Mouse (Mus musculus) hindbrain, embryonic 12.5 days (tissue): ENCODE measurements around the gene Qtrt1. TPM values are rescaled to one million over a fixed set of nuclear protein-coding genes. Genes with fewer than 3 reads are reported as not detected.

Source experiments
- ATAC-seq: fragments of 200-750 bp; cut with Nextera tagmentation; 2 replicates; pipeline ENCODE4 v1.8.0; 2017; ENCODE audit warnings: moderate TSS enrichment; ENCODE audit not compliant: low FRiP score
- H3K27ac ChIP-seq: fragments of 300-500 bp; sonication (generic); 2 replicates; pipeline ENCODE4 v1.5.1; 2016; ENCODE audit warnings: mild to moderate bottlenecking
- H3K27me3 ChIP-seq: fragments of 300-500 bp; sonication (generic); 2 replicates; pipeline ENCODE4 v1.6.1; 2016; ENCODE audit warnings: mild to moderate bottlenecking
- H3K36me3 ChIP-seq: fragments of 300-500 bp; sonication (generic); 2 replicates; pipeline ENCODE4 v1.6.1; 2016; ENCODE audit warnings: mild to moderate bottlenecking
- H3K4me1 ChIP-seq: fragments of 300-500 bp; sonication (generic); 2 replicates; pipeline ENCODE4 v1.6.1; 2016
- H3K4me2 ChIP-seq: fragments of 300-500 bp; sonication (generic); replicated peaks from 2 replicates; pipeline ENCODE4 v1.6.1; 2016; ENCODE audit warnings: mild to moderate bottlenecking
- H3K4me3 ChIP-seq: fragments of 300-500 bp; sonication (generic); 2 replicates; pipeline ENCODE4 v1.5.1; 2016; ENCODE audit warnings: mild to moderate bottlenecking
- H3K9ac ChIP-seq: fragments of 300-500 bp; sonication (generic); 2 replicates; pipeline ENCODE4 v1.6.1; 2016; ENCODE audit warnings: mild to moderate bottlenecking, moderate library complexity
- H3K9me3 ChIP-seq: fragments of 300-500 bp; sonication (generic); replicated peaks from 2 replicates; pipeline ENCODE4 v1.6.1; 2016; ENCODE audit warnings: mild to moderate bottlenecking
- WGBS: fragments of 180-500 bp; shearing (Covaris S2); methylation state at CpG from one replicate; pipeline ENCODE4 v1.1.7; 2016; 5-methylcytosine and 5-hydroxymethylcytosine counted together
- polyA plus RNA-seq: library from polyadenylated mRNA; unstranded; fragments of >200 nt; fragmentation: Nextera tagmentation; extraction: Ambion mirVana; gene quantifications from 2 replicates; pipeline ENCODE4 v1.2.1, GENCODE M21; 2016

The Qtrt1 gene
- polyA plus RNA-seq, 1 experiment from 2014 or later, result 47.8 TPM

DNA sequence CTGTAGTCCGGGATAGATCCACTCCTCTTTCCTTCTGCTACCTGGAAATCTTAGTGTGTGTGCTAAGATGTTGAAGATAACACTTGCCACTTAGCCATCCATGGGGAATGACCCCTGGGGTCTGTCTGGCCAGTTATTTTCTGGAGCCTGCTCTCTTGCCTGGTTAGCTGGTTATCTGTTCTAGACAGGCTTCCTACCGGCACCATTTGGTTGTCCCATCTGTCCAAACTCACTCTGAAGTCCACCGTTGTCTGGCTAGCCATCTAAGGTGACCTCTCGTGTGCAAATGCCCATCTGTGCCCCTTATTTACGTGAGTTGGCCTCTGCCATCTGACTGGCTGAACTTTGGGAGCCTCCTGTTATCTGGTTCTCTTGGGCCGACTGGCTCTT, 13.9 kb downstream of the Qtrt1 start:
- H3K27ac ChIP-seq, result no peak overlapping the region
- peaks cover 28% of the 10 kb centered on the region for H3K4me1 ChIP-seq
- 9% methylated on average over 6 of the region's 6 CpGs for WGBS
- H3K4me2 ChIP-seq, result peak overlapping the region; percentile 85
- no peaks in the 10 kb centered on the region for H3K9me3 ChIP-seq
- peak overlapping the region; percentile 90 for H3K9ac ChIP-seq
- no peaks in the 10 kb centered on the region for H3K27me3 ChIP-seq
- peak overlapping the region; percentile 90 for H3K4me3 ChIP-seq
- peaks cover 10% of the 10 kb centered on the region for H3K36me3 ChIP-seq
- no peak for ATAC-seq

DNA sequence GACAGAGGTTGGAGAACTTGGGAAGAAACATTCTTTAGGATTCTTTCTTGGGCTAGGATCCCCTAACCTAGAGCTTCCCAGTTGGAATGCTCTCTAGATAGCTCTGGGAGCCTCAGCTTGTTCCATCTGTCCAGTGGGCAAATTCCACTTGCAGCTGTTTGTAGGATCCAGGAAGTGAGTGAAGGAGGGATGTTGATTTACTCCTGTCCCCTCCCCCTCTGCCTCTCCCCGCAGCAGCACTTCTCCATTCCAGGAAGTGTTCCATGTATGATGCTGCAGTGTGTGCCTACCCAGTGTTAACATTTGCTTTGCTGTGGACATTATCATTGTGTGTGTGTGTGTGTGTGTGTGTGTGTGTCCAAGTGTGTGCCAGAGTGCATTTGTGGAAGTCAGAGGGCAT, 14.4 kb downstream of the Qtrt1 start:
- Histone ChIP-seq H3K4me3 (peak overlapping the region; percentile 90), H3K9ac (peak overlapping the region; percentile 90), H3K36me3 (peaks cover 6% of the 10 kb centered on the region), H3K4me1 (peaks cover 28% of the 10 kb centered on the region), H3K27ac (no peak overlapping the region), H3K4me2 (peak overlapping the region; percentile 85), H3K9me3 (no peaks in the 10 kb centered on the region), H3K27me3 (no peaks in the 10 kb centered on the region)
- WGBS, result 31% methylated on average over 1 of the region's 1 CpGs
- no peak for ATAC-seq

DNA sequence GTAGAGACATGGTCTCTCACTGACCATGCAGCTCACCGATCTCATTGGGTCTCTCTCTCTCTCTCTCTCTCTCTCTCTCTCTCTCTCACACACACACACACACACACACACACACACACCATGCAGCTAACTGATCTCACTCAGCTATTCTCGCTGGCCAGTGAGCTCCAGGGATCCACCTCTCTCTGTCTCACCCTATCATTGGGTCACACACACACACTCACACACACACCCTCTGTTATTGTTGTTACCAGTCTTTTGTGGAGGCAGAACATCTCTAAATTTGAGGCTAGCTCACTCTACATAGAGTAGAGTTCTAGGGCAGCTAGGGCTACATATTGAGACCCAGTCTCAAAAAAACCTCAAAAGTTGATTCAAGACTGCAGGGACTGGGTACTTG, 14.9 kb downstream of the Qtrt1 start:
- no peak for ATAC-seq
- Histone ChIP-seq H3K9me3 (no peaks in the 10 kb centered on the region), H3K4me1 (peaks cover 28% of the 10 kb centered on the region), H3K4me2 (peak overlapping the region; percentile 85), H3K9ac (peak overlapping the region; percentile 90; the same call in 1 of the 2 replicates), H3K27ac (no peak overlapping the region), H3K4me3 (peak overlapping the region; percentile 90; the same call in 1 of the 2 replicates), H3K27me3 (no peaks in the 10 kb centered on the region), H3K36me3 (peaks cover under 1% of the 10 kb centered on the region)
- whole genome bisulfite sequencing, result 72% methylated on average over 2 of the region's 2 CpGs

DNA sequence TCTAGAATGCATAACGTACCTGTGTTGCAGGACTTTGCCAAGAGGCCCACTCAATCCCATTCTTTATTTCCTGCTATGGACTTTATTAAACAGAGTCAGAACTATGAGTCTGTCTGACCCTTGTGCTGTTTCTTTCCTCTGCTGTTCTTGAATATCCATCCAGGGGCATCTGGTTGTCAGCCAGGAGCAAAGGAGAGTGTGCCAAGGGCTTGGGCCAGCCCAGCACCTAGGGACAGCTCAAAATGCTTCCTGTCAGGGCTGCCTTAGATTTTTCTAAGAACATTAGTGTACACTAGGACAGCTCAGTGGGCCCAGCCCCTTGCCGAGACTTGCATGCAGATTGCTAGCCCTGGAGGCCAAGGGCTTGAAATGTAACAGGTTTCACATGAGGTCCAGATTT, 16.1 kb downstream of the Qtrt1 start:
- Histone ChIP-seq H3K36me3 (no peaks in the 10 kb centered on the region), H3K4me3 (no peak overlapping the region), H3K4me2 (no peak overlapping the region), H3K9ac (no peak overlapping the region), H3K27me3 (no peaks in the 10 kb centered on the region), H3K4me1 (peaks cover 28% of the 10 kb centered on the region), H3K9me3 (no peaks in the 10 kb centered on the region), H3K27ac (no peak overlapping the region)
- 84% methylated on average over 2 of the region's 2 CpGs for WGBS
- no peak for ATAC-seq

DNA sequence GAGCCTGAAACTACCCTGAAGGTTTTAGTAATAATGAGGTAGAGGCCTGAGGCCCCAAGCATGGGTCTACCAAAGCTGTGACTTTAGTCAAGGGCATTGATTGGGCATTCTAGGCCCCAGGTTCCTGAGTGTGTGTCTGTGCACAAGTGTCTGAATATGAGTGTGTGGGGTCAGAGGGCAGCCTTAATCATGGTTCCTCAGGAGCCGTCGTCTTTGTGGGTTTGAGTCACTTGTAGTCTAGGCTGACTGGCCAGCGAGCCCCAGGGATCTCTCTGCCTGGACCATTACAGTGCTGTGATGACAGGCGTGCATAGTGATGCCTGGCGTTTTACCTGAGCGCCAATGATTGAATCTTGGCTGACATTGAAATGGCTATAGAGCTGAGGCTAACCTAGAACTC, 16.5 kb downstream of the Qtrt1 start:
- WGBS, result 81% methylated on average over 6 of the region's 6 CpGs
- peaks cover 28% of the 10 kb centered on the region for H3K4me1 ChIP-seq

DNA sequence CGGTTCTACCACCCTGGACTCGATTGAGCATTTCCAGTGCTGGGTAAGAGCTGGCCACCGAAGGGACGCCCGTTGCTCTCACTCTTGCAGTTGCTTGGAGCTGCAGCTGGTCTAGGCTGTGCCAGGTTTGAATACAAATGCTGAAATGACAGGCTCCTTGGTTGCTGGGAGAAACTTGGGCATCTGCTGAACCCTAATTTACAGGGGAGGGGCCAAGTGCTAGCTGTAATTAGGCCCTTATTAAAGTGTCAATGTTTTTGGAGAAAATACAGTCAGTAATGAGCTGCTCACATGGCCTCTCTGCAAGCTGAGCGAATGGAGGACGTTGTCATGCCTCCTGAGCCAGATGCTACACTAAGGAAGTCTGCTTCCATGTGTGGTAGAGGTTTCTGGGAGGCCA, 19.1 kb downstream of the Qtrt1 start:
- no peaks in the 10 kb centered on the region for H3K36me3 ChIP-seq
- H3K9ac ChIP-seq, result no peak overlapping the region
- no peak for ATAC-seq
- H3K27me3 ChIP-seq, result no peaks in the 10 kb centered on the region
- no peak overlapping the region for H3K4me2 ChIP-seq
- H3K4me1 ChIP-seq, result peaks cover 27% of the 10 kb centered on the region
- H3K27ac ChIP-seq, result no peak overlapping the region
- no peaks in the 10 kb centered on the region for H3K9me3 ChIP-seq
- WGBS, result 91% methylated on average over 7 of the region's 7 CpGs
- no peak overlapping the region for H3K4me3 ChIP-seq

More for the DNA sequence above, 16.5 kb downstream of the Qtrt1 start:
- H3K9me3 ChIP-seq, result no peaks in the 10 kb centered on the region
- ATAC-seq, result no peak
- no peaks in the 10 kb centered on the region for H3K27me3 ChIP-seq
- H3K4me3 ChIP-seq, result no peak overlapping the region
- no peak overlapping the region for H3K9ac ChIP-seq
- no peak overlapping the region for H3K4me2 ChIP-seq
- H3K27ac ChIP-seq, result no peak overlapping the region
- H3K36me3 ChIP-seq, result no peaks in the 10 kb centered on the region

DNA sequence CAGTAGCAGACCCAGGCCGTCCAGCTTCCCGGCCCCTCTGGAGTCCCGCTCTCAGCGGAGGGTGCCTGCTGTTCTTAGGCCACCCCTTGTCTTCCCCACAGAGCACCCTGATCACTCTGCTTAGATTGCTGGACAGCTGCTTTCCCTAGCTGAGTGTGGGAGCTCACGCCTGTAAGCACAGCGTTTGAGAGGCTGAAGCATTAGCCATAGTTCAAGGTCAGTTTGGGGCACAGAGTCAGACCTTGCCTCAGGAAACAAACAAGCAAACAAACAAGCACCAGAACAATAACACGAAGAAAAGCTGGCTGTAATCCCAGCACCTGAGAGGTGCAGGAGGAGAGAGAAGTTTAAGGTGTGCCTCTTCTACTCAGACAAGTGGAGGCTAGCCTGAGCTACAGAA, 20.4 kb downstream of the Qtrt1 start:
- Histone ChIP-seq H3K4me2 (no peak overlapping the region), H3K36me3 (no peaks in the 10 kb centered on the region), H3K9ac (no peak overlapping the region), H3K4me3 (no peak overlapping the region), H3K27ac (no peak overlapping the region), H3K27me3 (no peaks in the 10 kb centered on the region), H3K4me1 (peaks cover 16% of the 10 kb centered on the region), H3K9me3 (no peaks in the 10 kb centered on the region)
- ATAC-seq, result no peak
- 85% methylated on average over 7 of the region's 7 CpGs for WGBS

DNA sequence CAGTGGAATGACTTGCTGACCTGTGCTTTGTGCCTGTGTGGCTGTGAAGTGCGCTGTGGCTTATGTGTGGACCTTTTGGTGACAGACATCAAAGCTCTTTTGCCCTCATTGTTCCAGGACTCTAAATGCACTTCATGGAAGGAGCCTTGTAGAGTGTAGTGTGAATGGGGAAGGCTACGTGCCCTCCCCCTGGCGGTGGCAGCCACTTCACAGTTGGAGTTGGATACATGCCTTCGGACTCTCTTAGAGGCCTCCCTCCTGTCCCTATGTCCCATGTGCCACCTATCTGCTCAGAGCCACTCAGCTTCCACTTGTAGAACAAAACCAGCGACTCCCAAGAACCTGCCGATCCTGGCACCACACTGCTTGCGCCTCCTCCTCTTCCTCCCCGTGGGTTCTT, 22.1 kb downstream of the Qtrt1 start:
- 88% methylated on average over 8 of the region's 8 CpGs for WGBS
- Histone ChIP-seq H3K4me3 (no peak overlapping the region), H3K36me3 (no peaks in the 10 kb centered on the region), H3K27ac (no peak overlapping the region), H3K4me2 (no peak overlapping the region), H3K27me3 (no peaks in the 10 kb centered on the region), H3K9ac (no peak overlapping the region), H3K4me1 (peaks cover 9% of the 10 kb centered on the region; the same call in 1 of the 2 replicates), H3K9me3 (no peaks in the 10 kb centered on the region)
- ATAC-seq, result no peak

DNA sequence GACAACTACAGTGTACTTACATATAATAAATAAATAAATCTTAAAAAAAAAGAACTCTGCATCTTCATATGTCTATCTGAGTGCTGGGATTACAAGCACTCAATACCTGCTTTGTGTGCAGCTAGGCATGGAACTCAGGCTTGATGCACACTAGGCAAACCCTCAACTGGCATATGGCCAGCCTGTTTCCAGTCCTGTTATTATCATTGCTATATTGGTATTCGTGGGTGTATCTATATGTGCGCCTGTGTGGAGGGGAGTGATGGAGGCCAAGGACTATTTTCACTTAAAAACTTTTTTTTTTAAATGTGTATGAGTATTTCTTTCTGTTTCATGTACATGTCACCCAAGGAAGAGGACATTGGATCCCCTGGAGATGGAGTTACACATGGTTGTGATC, 22.8 kb downstream of the Qtrt1 start:
- Histone ChIP-seq H3K4me1 (peaks cover 9% of the 10 kb centered on the region; the same call in 1 of the 2 replicates), H3K4me3 (no peak overlapping the region), H3K4me2 (no peak overlapping the region), H3K9me3 (no peaks in the 10 kb centered on the region), H3K36me3 (no peaks in the 10 kb centered on the region), H3K27ac (no peak overlapping the region), H3K9ac (no peak overlapping the region), H3K27me3 (no peaks in the 10 kb centered on the region)
- no peak for ATAC-seq
- 91% methylated on average over 2 of the region's 2 CpGs for WGBS

DNA sequence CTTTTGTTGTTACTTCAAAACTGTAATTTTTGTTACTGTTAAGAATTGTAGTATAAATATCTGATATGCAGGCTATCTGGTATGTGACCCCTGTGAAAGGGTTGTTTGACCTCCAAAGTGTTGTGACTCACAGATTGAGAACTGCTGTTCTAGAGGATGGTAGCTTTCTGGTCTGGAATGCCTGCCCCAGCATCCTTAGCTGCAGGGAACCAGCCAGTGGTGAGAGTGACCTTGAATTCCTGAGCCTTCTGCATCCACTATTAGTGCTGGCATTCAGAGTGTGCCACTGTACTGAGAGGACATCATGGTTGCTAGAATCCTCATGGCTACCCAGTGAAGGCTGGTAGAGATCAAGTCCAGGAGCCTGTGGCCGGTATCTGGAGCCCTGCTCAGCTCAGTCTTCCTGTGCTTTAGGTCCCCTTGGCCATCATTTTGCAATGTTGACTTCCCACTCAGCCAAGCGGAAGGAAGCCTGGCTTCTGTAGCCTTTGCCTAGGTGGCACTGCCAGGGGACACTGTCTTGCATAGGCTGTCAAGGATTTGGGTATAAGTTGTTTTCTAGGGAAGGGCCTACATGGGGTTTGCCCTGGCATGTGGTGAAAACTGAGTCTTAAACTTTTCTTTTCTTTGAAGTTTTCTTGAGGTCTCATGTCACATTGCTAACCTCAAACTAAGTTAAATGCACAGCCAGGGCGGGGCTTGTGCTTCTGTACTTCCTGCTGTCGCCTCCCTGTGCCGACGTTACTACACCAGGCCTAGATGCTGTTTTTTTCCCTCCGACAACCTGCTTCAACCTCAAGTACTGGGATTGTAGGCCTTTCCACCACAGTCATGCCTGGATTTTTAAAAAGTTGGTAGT, 24.4 kb downstream of the Qtrt1 start:
- no peak for ATAC-seq
- WGBS, result 94% methylated on average over 7 of the region's 7 CpGs

DNA sequence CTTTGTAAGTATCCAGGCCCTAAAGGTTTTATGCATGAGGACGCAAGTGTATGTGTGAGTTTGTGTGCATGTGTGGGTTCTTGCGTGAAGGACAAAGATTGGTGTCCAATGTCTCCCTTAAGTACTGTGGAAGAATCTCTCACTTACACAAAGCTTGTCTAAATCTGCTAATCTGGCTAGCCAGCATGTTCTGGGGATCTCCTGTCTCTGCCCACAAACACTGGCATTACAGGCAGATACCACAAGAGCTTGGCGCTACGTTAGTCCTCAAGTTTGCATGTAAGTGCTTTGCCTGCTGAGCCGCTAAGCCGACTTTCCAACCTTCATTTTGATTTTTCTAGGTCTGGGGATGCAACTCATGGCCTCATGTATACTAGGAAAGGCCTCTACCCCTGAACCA, 25.9 kb downstream of the Qtrt1 start:
- WGBS, result 89% methylated on average over 6 of the region's 6 CpGs
- no peak for ATAC-seq
- no peak overlapping the region for H3K27ac ChIP-seq
- no peaks in the 10 kb centered on the region for H3K9me3 ChIP-seq
- H3K27me3 ChIP-seq, result no peaks in the 10 kb centered on the region
- 0 out of 2 replicates have a peak, but pooled peaks cover 2% of the 10 kb centered on the region for H3K4me1 ChIP-seq
- no peak overlapping the region for H3K4me3 ChIP-seq
- H3K36me3 ChIP-seq, result no peaks in the 10 kb centered on the region
- H3K4me2 ChIP-seq, result no peak overlapping the region
- H3K9ac ChIP-seq, result no peak overlapping the region

More for the DNA sequence above, 24.4 kb downstream of the Qtrt1 start:
- Histone ChIP-seq H3K4me1 (0 out of 2 replicates have a peak, but pooled peaks cover 2% of the 10 kb centered on the region), H3K36me3 (no peaks in the 10 kb centered on the region), H3K9ac (no peak overlapping the region), H3K4me3 (no peak overlapping the region), H3K4me2 (no peak overlapping the region), H3K27me3 (no peaks in the 10 kb centered on the region), H3K27ac (no peak overlapping the region), H3K9me3 (no peaks in the 10 kb centered on the region)

DNA sequence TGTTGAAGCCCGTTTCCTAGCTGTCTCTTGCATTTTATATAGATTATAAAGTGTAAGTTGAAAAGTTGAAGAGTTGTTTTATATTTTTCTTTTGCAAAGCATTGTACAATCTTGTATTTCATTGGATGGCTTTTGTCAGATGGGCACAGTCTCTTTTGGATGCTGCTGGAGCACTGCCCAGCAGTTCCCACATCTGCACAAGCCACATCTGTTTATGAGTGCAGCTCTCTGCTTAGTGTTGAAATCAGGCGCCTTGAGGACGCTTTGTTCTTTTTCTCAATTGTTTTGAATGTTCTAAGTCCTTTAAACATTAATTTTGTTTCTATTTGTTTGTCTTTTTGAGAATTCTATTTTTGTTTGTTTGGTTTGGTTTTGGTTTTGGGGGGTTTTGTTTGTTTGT, 26.6 kb downstream of the Qtrt1 start:
- no peaks in the 10 kb centered on the region for H3K9me3 ChIP-seq
- 76% methylated on average over 3 of the region's 3 CpGs for WGBS
- H3K4me1 ChIP-seq, result 0 out of 2 replicates have a peak, but pooled peaks cover 2% of the 10 kb centered on the region
- no peaks in the 10 kb centered on the region for H3K27me3 ChIP-seq
- no peak overlapping the region for H3K27ac ChIP-seq
- no peaks in the 10 kb centered on the region for H3K36me3 ChIP-seq
- H3K4me3 ChIP-seq, result no peak overlapping the region
- no peak for ATAC-seq
- H3K4me2 ChIP-seq, result no peak overlapping the region
- no peak overlapping the region for H3K9ac ChIP-seq

DNA sequence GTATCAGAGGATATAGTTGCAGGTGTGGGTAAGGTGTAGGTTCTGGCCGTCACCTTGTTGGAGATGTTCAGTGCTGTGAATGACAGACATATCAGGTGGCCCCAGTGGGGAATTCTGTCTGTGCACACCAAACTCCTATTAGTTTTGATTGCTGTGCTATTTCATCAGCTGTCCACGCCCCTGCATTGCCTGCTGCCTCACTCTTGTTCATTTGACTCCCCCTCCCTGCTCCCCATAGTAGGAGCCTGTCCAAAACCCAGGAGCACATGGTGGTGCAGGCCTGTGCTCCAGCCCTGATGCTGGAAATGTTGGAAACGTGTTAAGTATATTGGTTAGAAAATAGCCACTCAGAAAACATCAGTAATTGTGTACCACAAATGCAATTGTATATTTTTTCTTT, 27.8 kb downstream of the Qtrt1 start:
- H3K27ac ChIP-seq, result no peak overlapping the region
- H3K9me3 ChIP-seq, result no peaks in the 10 kb centered on the region
- no peaks in the 10 kb centered on the region for H3K27me3 ChIP-seq
- H3K4me1 ChIP-seq, result no peaks in the 10 kb centered on the region
- no peaks in the 10 kb centered on the region for H3K36me3 ChIP-seq
- H3K9ac ChIP-seq, result no peak overlapping the region
- H3K4me2 ChIP-seq, result no peak overlapping the region
- no peak overlapping the region for H3K4me3 ChIP-seq
- ATAC-seq, result no peak
- WGBS, result 85% methylated on average over 3 of the region's 3 CpGs
